Mouse (Mus musculus): Measurements from ENCODE around the gene Tm4sf5. TPM values are rescaled to one million over a fixed set of nuclear protein-coding genes. Genes with fewer than 3 reads are reported as not detected.
A peak's percentile ranks its signal among the peaks of the same experiment; 100 is the strongest.
"Not testable (repeated sequence)": the region's sequence is repeated elsewhere in the genome, so short reads cannot be mapped to it uniquely, and the experiment has no call there.

Tm4sf5 gene
- polyA plus RNA-seq, 1 experiment from 2014 or later = 398 TPM

DNA sequence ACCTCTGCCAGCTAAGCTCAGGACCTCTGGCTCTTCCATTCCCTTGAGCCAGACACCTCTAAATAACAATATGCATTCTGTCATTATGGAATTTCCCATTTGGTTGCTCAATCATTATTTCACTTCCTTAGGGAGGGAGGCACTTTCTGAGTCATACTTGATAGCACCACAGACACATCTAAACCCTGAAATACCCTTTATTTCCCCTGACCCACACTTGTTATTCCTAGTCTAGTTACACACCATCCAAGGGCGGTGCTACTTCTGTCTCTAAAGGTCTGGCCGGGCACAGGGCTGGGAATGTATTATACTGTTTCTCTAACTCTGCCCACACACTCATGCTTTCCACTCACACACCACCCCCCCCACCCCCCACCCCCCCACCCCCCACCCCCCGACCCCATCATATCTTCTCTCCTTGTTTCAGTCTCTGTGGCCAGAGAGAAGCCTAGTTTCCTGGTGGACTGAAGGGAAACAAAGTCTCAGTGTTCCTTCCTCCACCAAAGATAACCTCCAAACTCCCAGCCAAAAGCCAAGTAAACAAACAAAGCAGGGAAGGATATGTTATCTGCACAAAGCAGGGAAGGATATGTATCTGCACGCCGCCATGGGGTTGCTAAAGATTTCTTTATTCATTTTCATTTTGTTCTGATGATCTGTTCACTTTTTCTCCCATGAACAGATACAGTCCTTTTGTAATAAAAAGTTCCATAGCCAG is 37.0 kb upstream of the Tm4sf5 start:
- Histone ChIP-seq H3K36me3 (ENCODE audit: control insufficient read depth, insufficient read depth) (no peaks in the 10 kb centered on the region), H3K4me1 (replicated peaks; ENCODE audit: control insufficient read depth, insufficient read depth, low read length) (0 out of 2 replicates have a peak, but pooled peaks cover 4% of the 10 kb centered on the region), H3K4me2 (replicated peaks; ENCODE audit: low read depth) (no peak overlapping the region), H3K27me3 (replicated peaks; ENCODE audit: control insufficient read depth, insufficient read depth, low read length) (peaks cover 8% of the 10 kb centered on the region; the same call in 1 of the 2 replicates), H3K9ac (ENCODE audit: low read depth, low read length) (no peak overlapping the region), H3K9me3 (ENCODE audit: control insufficient read depth) (no peaks in the 10 kb centered on the region), H3K4me3 (ENCODE audit: low read depth, low read length) (no peak overlapping the region), H3K27ac (ENCODE audit: low read depth, low read length) (no peak overlapping the region; the same call in 1 of the 2 replicates)
- WGBS = 63% methylated on average over 5 of the region's 5 CpGs
- TF ChIP-seq CTCF (IDR thresholded peaks at IDR 0.05; ENCODE audit: low read depth) = no peak
- ATAC-seq = no peak

DNA sequence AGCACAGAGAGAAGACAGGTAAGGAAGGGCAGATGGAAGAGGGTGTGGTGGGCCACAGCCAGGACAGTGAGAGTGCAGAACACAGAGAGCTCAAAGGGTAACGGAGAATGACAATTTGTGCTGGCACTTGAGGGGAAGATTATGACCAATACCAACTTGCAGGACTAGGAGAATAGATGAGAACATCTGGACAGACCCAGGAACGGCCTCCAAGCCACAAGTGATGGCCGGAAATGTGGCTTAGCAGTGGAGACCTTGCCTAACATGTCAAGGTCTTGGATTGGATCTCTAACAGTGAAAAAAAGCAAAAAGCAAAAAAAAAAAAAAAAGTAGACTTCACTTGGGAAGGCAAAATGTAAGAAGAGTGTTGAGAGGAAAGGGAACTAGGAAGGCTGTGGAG is 35.3 kb upstream of the Tm4sf5 start:
- no peak for ATAC-seq
- Histone ChIP-seq H3K4me1 (replicated peaks; ENCODE audit: control insufficient read depth, insufficient read depth, low read length) (peaks cover 4% of the 10 kb centered on the region; the same call in 1 of the 2 replicates), H3K4me2 (replicated peaks; ENCODE audit: low read depth) (no peak overlapping the region), H3K27me3 (replicated peaks; ENCODE audit: control insufficient read depth, insufficient read depth, low read length) (peaks cover 8% of the 10 kb centered on the region; the same call in 1 of the 2 replicates), H3K27ac (ENCODE audit: low read depth, low read length) (no peak overlapping the region), H3K9me3 (ENCODE audit: control insufficient read depth) (no peaks in the 10 kb centered on the region), H3K36me3 (ENCODE audit: control insufficient read depth, insufficient read depth) (no peaks in the 10 kb centered on the region), H3K9ac (ENCODE audit: low read depth, low read length) (no peak overlapping the region), H3K4me3 (ENCODE audit: low read depth, low read length) (no peak overlapping the region)
- WGBS = 93% methylated on average over 3 of the region's 3 CpGs
- no peak for TF ChIP-seq CTCF (IDR thresholded peaks at IDR 0.05; ENCODE audit: low read depth)

DNA sequence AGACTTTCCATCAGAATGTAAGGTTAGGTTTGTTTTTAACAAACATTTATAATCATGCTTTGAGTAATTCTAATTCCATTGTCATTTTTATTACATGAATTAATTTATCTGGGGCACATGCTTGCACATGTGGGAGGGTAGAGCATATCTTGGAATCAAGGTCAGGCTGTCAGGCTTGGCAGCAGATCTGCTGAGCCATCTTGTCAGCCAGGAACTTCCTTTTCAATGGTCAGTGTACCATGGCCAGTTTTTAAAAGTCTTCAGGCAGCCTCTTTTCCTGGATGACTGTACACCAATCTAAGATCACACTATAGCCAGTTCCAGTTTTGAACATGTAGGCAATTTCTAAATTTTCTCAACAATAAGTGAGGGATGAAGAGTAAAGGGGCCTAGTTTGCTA is 32.3 kb upstream of the Tm4sf5 start:
- TF ChIP-seq CTCF (IDR thresholded peaks at IDR 0.05; ENCODE audit: low read depth) = no peak
- no peak overlapping the region for H3K27ac ChIP-seq (ENCODE audit: low read depth, low read length)
- ATAC-seq = no peak
- peaks cover 9% of the 10 kb centered on the region; the same call in 1 of the 2 replicates for H3K4me1 ChIP-seq (replicated peaks; ENCODE audit: control insufficient read depth, insufficient read depth, low read length)
- H3K4me2 ChIP-seq (replicated peaks; ENCODE audit: low read depth) = no peak overlapping the region
- H3K9ac ChIP-seq (ENCODE audit: low read depth, low read length) = no peak overlapping the region
- H3K36me3 ChIP-seq (ENCODE audit: control insufficient read depth, insufficient read depth) = no peaks in the 10 kb centered on the region
- no peak overlapping the region for H3K4me3 ChIP-seq (ENCODE audit: low read depth, low read length)
- no peaks in the 10 kb centered on the region for H3K9me3 ChIP-seq (ENCODE audit: control insufficient read depth)
- H3K27me3 ChIP-seq (replicated peaks; ENCODE audit: control insufficient read depth, insufficient read depth, low read length) = no peaks in the 10 kb centered on the region

DNA sequence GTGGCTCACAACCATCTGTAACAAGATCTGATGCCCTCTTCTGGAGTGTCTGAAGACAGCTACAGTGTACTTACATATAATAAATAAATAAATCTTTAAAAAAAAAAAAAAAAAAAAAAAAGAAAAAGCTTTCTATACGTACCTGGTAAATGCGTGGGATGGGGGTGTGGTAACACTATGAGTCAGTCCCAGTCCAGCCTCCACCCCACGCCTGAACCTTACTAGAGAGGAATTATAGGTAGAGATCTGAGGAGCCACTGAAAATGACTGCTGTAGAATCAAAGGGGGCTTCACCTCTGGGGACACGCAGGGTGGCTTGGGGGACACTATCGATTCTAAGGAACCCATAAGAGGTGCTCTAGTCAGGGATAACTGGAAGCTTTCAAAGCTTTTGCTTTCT is 31.8 kb upstream of the Tm4sf5 start:
- WGBS = 75% methylated on average over 5 of the region's 5 CpGs
- not testable (repeated sequence) for H3K9ac ChIP-seq (ENCODE audit: low read depth, low read length); H3K4me1 ChIP-seq (replicated peaks; ENCODE audit: control insufficient read depth, insufficient read depth, low read length); H3K27me3 ChIP-seq (replicated peaks; ENCODE audit: control insufficient read depth, insufficient read depth, low read length); H3K4me2 ChIP-seq (replicated peaks; ENCODE audit: low read depth); H3K9me3 ChIP-seq (ENCODE audit: control insufficient read depth); H3K36me3 ChIP-seq (ENCODE audit: control insufficient read depth, insufficient read depth); H3K27ac ChIP-seq (ENCODE audit: low read depth, low read length); H3K4me3 ChIP-seq (ENCODE audit: low read depth, low read length)
- peak; percentile 11; the same call in 1 of the 2 replicates for ATAC-seq

DNA sequence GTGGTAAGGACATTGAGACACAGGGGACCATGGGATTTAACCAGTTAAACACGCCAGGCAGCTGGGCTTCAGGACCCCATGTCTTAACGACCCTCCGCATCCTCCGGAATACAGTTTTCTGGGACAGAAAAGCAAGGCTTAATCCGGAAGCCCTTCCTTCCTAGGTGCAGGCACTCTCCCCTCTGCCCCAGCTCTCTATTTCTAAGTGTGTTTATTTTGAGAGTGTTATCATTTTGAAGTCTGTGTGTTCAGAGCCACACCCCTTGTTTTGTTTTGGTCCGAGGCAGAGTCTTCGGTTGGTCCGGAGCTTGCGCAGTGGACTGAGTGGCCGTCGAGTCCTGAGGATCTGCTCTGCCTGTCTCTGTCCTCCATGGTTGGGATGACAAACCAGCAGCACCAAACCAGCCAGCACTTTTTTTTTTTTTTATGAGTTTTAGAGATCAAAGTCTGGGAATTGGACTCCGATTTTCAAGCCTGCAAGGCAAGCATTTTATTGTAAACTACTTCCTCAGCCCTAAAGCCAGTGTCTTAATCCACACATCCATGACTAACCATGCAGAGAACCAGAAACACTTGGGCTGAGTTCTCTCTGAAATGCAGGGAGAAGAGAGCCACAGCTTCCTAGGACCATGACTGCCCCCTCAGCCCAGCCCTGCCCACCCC is 30.0 kb upstream of the Tm4sf5 start:
- Histone ChIP-seq H3K9ac (ENCODE audit: low read depth, low read length) (no peak overlapping the region), H3K4me1 (replicated peaks; ENCODE audit: control insufficient read depth, insufficient read depth, low read length) (peaks cover 9% of the 10 kb centered on the region; the same call in 1 of the 2 replicates), H3K4me3 (ENCODE audit: low read depth, low read length) (no peak overlapping the region), H3K27ac (ENCODE audit: low read depth, low read length) (peak overlapping the region; percentile 76), H3K4me2 (replicated peaks; ENCODE audit: low read depth) (peak overlapping the region; percentile 35; the same call in 1 of the 2 replicates), H3K36me3 (ENCODE audit: control insufficient read depth, insufficient read depth) (no peaks in the 10 kb centered on the region), H3K9me3 (ENCODE audit: control insufficient read depth) (no peaks in the 10 kb centered on the region), H3K27me3 (replicated peaks; ENCODE audit: control insufficient read depth, insufficient read depth, low read length) (no peaks in the 10 kb centered on the region)
- TF ChIP-seq CTCF (IDR thresholded peaks at IDR 0.05; ENCODE audit: low read depth) = no peak
- peak; percentile 81 for ATAC-seq
- WGBS = 30% methylated on average over 12 of the region's 12 CpGs

DNA sequence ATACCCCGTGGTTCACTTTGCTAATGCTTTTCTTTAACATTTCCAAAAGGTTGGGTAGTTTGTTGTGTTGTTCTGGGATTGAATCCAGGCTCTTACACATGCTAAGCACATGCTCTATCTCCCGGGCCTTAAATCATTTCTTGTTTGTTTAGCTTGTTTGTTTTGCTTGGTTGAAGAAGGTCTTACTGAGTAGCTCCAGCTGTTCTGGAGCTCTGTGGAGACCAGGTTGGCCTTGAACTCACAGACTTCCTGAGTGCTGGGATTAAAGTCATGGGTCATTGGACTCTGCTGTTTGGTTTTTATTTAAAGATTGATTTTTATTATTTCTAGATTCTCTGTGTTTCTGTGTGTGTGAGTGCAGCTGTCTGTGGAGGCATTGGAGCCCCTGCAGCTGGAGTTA is 19.5 kb upstream of the Tm4sf5 start:
- H3K9ac ChIP-seq (ENCODE audit: low read depth, low read length) = no peak overlapping the region
- no peak for TF ChIP-seq CTCF (IDR thresholded peaks at IDR 0.05; ENCODE audit: low read depth)
- ATAC-seq = no peak
- H3K4me1 ChIP-seq (replicated peaks; ENCODE audit: control insufficient read depth, insufficient read depth, low read length) = no peaks in the 10 kb centered on the region
- no peak overlapping the region for H3K4me2 ChIP-seq (replicated peaks; ENCODE audit: low read depth)
- no peaks in the 10 kb centered on the region for H3K9me3 ChIP-seq (ENCODE audit: control insufficient read depth)
- no peak overlapping the region for H3K27ac ChIP-seq (ENCODE audit: low read depth, low read length)
- H3K27me3 ChIP-seq (replicated peaks; ENCODE audit: control insufficient read depth, insufficient read depth, low read length) = no peaks in the 10 kb centered on the region
- H3K36me3 ChIP-seq (ENCODE audit: control insufficient read depth, insufficient read depth) = no peaks in the 10 kb centered on the region
- no peak overlapping the region for H3K4me3 ChIP-seq (ENCODE audit: low read depth, low read length)
- WGBS = 42% methylated on average over 2 of the region's 2 CpGs

Data from intestine, postnatal 0 days (tissue).